Mouse (Mus musculus) spleen, postnatal 14 days (tissue): Measurements from ENCODE around the gene Sypl.
"Not testable (repeated sequence)": the region's sequence is repeated elsewhere in the genome, so short reads cannot be mapped to it uniquely, and the experiment has no call there.

ENCODE experiments used
- DNase-seq, 2 experiments: peaks; one replicate each; pipeline ENCODE4 v3.0.0; 2021 to 2022; ENCODE audit warnings: low spot score in 2 of 2

The Sypl gene

DNA sequence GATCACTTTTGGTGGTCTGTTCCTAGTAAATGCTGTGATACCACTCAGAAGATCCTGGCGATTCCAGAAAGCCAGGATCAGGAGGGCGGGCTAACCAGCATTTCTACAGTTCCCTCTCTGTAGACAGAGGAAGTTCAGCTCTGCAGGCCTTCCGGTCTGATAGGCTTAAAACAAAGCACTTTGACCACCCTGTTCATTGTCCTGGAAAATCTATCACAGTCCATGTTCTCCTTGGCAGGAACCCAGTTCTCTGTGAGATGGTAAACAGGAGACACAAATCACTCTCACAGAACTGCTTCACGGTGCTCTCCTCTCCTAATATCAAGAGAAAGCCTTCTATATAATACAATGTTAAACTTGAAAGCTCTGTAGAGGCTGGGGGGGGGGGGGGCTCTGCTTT, 10.3 kb upstream of the Sypl start:
- no peak for DNase-seq

GRCm38 (mm10) chr12:32943951-32944350, 9.7 kb upstream of the Sypl start:
- no peak for DNase-seq

DNA sequence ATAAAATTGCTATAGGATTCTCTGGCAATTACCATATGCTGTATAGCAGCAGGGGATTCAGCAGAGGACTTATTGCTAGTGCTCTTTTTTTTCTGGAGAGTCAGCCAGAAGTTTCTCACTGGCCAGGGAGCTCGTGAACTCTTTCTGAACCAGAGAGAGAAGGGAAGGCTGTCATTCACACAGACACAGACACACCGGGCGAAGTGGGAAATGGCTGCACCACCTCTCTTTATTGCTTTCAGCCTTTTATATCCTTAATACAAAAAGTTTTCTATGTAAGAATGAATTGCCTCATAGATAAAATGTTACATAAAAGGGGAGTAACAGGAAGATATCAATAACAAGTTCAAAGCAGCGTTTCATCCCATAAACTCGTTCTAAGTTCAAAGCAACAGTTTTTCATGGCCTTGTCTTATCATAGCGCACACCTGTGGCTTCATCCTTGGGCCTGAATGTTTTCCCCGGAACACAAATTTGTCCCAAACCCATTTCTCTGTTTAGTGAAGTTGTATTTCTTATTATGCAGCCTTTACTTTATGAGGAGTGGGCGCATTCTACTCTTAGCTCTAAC, 8.7 kb upstream of the Sypl start:
- DNase-seq: no peak

- DNase-seq: no peak
Observed at GRCm38 (mm10) chr12:32946376-32946775, 7.3 kb upstream of the Sypl start.

- peak; percentile 17 to 31 for DNase-seq
Observed at GRCm38 (mm10) chr12:32952416-32952815, 1.3 kb upstream of the Sypl start.

DNA sequence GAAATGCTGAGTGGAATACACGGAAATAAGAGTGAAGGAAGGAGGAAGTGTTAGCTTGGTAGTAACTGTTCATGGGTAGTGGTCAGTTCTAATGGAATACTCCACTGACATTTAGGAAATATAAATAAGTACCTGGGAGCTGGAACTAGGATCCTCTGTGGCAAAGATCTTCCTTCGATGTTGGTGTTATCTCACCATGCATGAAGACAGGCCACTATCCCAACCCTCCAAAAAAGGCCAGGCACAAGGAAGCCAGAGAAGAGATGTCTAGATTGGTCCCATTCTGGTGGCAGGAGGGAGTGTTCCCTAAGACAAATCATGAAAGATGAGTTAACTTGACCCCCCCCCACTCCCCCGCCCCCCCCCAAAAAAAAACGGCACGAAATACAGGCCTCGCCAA, 625 bp upstream of the Sypl start:
- DNase-seq: no peak

DNA sequence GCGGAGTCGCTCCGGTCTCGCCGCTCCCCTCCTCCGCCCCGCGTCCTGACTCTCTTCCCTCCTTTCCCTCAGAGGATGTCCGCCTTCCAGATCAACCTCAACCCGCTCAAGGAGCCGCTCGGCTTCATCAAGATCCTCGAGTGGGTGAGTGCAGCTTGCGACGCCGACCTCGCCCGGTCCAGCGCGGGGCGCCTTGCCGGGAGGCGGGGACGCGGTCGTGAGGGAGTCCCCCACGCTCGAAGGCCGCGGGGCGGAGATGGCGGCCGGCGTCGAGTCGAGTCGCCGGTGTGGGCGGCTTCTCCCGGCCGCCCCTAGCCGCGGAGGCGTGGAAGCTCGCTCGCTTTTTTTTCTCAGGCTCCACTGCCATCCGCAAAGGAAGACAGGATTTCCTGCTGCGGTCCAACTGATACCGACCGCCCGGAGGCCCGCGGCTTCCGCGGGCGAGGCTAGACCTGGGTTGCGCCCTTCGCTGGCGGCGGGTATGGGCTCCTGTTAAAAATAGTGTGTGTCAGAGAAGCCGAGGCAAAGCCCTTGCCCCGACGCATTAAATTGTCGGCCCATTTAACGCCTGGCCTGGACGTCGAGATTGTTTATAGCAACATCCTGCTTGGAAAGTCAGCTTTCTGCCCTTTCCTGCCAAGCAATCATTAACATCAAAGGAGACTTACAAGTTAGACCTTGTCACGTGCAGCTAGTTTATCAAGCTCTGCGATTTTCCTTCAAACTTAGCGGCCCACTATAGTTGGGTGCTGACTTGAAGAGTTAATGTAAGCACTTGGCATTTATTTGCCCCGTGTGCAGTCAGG, 728 bp downstream of the Sypl start:
- no peak for DNase-seq

DNA sequence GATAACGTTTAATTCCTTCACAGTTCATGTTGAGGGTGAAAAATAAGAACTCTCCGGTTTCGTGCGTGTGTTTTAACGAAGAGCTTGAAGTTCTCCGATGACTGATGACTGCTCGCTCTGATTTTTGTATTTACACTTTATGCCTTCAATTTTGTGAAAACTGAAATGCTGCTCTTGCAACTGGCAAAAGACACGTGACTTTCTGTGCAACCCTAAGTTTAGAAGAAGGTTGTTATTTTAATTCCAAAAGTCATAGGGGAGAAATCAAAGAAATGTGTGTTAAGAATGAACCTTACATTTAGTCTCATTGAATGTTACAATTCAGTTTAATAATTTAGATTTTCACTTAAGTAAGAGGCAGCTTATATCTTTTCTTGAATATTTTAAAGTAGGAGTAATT, 1.3 kb downstream of the Sypl start:
- no peak for DNase-seq

GRCm38 (mm10) chr12:32957211-32957610, 3.5 kb downstream of the Sypl start:
- DNase-seq: no peak

DNA sequence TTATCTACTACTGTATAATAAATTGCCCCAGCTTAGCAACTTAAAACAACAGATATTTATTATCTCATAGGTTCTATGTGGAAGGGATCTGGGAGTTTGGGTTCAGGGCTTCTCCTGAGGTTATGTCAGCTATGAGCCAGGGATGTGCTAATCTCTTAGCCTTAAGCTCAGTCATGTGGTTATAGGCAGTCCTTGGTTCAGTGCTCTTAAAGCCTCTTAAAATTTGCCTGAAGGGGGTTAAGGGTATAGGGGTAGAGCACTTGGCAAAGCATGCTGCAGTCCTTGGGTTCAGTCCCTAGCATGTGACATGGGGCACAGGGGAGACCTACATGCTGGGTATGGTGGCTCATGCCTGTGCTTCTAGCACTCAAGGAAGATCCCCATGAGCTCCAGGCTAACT, 8.4 kb downstream of the Sypl start:
- DNase-seq: no peak

DNA sequence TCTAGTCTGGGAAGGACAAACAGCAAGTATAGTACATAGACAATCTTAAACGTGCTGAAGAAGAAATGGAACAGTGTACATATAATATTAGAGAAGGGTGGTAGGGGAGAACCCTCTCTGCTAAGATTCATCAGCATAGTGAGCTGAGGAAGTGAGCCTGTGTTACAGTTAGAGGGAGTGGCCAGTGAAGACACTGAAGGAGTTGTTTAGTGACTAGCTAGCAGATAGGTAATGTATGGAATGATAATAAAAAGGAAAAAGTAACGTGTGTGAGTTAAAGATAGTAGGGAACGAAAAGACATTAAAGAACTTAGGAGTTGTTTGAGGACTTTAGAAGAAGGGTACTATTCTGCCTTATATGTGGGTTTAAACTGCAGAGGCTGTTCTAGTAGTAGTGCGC, 10.2 kb downstream of the Sypl start:
- no peak for DNase-seq

- DNase-seq: no peak
Observed at GRCm38 (mm10) chr12:32972287-32972686, 18.6 kb downstream of the Sypl start.

DNA sequence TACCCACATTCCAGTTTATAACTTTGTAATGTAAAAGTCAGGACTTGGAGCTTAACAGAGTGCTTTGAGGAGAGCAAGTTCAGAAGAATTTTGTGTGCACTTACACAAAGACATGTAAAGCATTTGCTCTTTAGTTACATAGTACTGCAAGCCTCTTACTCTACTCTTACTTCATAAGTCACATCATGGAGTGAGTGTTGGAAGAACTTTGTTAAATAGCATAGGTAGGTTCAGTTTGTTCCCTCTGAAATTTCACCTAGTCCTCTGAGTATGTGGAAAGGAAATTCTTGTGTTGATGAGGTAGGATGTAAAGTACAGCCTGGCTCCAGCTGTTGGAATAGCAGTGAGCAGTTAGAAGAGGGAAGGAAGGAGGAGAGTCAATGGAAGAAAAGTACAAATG, 21.2 kb downstream of the Sypl start:
- no peak for DNase-seq

DNA sequence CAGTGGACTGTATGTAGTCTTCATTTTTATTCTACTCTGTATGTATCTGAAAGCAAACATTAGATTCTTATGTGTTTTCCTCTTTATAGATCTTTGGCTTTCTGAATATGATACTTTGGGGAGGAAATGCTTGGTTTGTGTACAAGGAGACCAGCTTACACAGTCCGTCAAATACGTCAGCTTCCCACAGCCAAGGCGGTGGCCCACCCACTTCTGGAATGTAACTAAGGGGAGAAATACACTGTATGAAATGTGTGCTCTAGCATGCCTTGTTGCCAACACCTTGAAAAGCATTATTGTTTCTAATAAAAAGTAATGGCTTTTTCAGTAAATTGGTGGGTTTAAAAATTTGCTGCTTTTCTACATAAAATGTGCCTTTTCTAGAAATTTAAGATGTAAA, 21.8 kb downstream of the Sypl start:
- DNase-seq: no peak

GRCm38 (mm10) chr12:32982631-32983030, 28.9 kb downstream of the Sypl start:
- DNase-seq: no peak

GRCm38 (mm10) chr12:32983081-32983480, 29.4 kb downstream of the Sypl start:
- no peak for DNase-seq

GRCm38 (mm10) chr12:32986284-32986683, 32.6 kb downstream of the Sypl start:
- no peak for DNase-seq

DNA sequence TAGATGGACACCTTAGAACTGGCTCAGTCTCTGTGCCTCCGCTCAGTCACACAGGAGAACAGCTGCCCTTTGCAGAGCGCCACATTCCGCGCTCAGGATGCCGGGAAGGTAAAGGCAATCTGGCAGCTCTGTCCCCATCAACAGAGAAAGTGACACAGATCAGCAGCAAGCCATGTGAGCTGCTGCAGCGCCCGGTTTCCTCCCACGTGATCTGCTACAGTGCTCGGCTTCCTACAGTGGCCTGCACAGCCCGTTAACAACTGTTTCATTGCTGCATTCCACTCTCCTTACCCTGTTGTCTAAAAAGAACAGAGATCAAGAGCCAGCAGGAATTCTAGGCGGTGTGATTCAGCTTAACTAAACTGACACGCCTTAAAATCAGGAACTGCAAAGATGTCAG, 36.0 kb downstream of the Sypl start:
- DNase-seq: no peak

DNA sequence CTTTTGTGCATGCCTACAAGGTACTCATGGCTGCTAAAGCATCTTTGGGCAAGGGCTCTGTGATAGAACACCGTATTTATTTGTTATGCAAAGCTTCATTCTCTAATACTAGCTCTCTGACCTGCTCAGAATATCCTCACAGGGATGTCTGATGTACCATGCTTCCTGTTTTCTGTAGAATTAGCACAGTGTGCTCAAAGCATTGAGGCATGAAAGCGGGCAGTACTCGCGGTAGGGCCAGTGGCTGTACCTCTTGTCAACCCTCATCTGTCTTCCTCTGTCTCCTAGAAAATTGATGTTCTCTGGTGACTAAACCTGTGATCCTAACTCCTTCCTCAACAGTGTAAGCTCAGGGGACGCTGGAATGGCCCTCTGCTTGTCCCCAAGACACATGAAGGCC, 40.4 kb downstream of the Sypl start:
- DNase-seq: no peak

DNA sequence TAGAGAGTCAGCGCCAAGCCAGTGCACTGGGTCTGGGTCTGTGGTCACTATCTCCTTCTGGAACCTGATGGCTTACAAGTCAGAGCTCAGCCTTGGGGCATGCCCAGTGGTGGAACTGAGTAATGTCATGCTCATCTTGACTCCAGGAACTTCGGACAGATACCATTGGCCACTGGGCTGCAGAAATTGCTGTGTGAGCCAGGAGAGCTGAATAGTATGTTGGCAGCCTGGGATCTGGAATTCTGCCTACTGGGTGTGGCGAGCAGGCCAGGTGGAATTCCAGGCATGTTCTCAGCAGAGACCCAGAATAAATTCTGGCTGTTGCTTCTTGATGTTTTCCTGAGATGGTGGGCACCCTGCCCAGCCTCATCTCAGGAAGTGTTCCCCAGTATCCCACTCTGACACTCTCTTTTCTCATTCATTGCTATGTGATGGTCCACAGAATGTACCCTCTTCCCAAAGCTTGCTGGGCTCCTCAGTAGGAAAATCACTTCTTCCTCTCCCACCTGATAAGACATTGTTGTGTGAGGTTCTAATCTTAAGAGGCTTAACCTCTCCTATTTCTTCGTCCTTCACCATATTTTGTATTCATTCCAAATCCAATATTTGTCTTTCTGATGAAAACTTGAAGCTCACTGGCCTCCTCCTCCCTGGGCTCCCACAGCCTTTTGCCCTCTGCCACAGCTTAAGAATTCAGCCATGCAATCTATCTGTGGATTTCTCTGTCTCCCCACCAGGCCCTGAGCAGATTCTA, 41.6 kb downstream of the Sypl start:
- DNase-seq: no peak

DNA sequence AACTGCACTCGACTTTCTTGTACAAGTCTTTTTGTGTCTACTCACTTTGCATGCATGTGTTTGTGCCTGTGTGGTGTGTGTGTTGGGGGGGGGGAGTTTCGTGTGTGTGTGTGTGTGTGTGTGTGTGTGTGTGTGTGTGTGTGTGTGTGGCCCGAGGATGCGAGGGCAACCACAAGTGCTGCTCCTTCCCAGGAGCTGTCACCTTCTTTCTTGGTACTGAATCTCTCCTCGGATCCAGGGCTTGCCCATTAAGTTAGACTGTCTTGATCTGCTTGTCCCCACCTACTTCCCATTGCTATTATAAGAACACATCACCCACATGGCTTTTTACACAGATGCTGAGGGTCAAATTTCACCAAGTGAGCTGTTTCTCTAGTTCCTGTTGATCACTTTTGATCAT, 45.1 kb downstream of the Sypl start:
- no peak for DNase-seq

DNA sequence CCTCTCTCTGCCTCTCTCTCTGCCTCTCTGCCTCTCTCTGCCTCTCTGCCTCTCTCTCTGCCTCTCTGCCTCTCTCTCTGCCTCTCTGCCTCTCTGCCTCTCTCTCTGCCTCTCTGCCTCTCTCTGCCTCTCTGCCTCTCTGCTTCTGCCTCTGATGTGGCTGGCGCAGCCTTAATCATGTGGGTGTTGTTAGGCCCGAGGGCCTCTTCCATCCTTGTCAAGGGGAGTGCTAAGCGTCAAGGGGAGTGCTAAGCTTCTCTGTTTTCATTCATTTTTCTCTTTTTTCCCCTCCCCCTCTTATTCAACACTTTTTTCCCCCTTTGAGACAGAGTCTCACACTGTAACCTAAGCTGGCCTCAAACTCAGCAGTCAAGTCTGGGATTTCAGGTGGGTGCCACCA, 46.1 kb downstream of the Sypl start:
- not testable (repeated sequence) for DNase-seq

DNA sequence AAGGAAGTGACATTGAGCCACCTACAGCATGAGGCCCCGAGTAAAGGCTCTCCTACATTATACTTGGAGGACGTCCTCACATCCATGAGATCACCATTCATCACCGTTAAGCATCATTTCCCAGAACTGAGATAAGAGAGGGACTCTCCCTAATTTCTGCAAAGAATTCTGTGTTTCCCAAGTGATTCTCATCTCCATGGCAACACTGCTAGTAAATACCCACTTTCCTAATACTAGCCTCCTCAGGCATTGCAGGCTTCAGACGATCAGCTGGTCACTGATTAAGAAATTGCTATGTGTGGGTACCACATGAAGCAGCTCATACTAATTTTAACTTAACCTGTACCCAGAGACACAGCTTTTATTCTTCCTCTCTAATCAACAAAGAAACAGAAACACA, 46.7 kb downstream of the Sypl start:
- DNase-seq: no peak
